Mouse (Mus musculus) lung, embryonic 15.5 days (tissue): ENCODE measurements at regions not wholly inside any gene's neighbourhood (a gene's known extent, or its start where the extent isn't known, plus 50 kb on each side); places are given as distances from the start of the nearest gene placed in this dataset.

Experiments
- ATAC-seq: fragments of 200-750 bp; cut with Nextera tagmentation; 2 replicates; pipeline ENCODE4 v1.8.0; 2017; ENCODE audit warnings: moderate number of reproducible peaks, borderline replicate concordance; ENCODE audit not compliant: low FRiP score, low TSS enrichment; ENCODE audit errors: extremely low read depth
- H3K27ac ChIP-seq: fragments of 300-500 bp; sonication (generic); 2 replicates; pipeline ENCODE4 v1.5.1; 2015; ENCODE audit warnings: moderate library complexity, mild to moderate bottlenecking, inconsistent platforms
- H3K27me3 ChIP-seq: fragments of 300-500 bp; sonication (generic); 2 replicates; pipeline ENCODE4 v1.6.1; 2015; ENCODE audit warnings: inconsistent platforms
- H3K36me3 ChIP-seq: fragments of 300-500 bp; sonication (generic); 2 replicates; pipeline ENCODE4 v1.6.1; 2015; ENCODE audit warnings: inconsistent platforms
- H3K4me1 ChIP-seq: fragments of 300-500 bp; sonication (generic); 2 replicates; pipeline ENCODE4 v1.6.1; 2015; ENCODE audit warnings: inconsistent platforms
- H3K4me2 ChIP-seq: fragments of 300-500 bp; sonication (generic); 2 replicates; pipeline ENCODE4 v1.6.1; 2015; ENCODE audit warnings: inconsistent platforms, mild to moderate bottlenecking, moderate library complexity
- H3K4me3 ChIP-seq: fragments of 300-500 bp; sonication (generic); 2 replicates; pipeline ENCODE4 v1.5.1; 2015; ENCODE audit warnings: mild to moderate bottlenecking, inconsistent platforms
- H3K9ac ChIP-seq: fragments of 300-500 bp; sonication (generic); 2 replicates; pipeline ENCODE4 v1.6.1; 2015; ENCODE audit warnings: inconsistent platforms
- H3K9me3 ChIP-seq: fragments of 300-500 bp; sonication (generic); 2 replicates; pipeline ENCODE4 v1.6.1; 2016; ENCODE audit warnings: inconsistent platforms
- WGBS: fragments of 180-500 bp; shearing (Covaris S2); methylation state at CpG from one replicate; pipeline ENCODE4 v1.1.7; 2015; 5-methylcytosine and 5-hydroxymethylcytosine counted together

GRCm38 (mm10) chr8:18175544-18176092 lies 802.4 kb downstream of the Defb40 start:
- Histone ChIP-seq H3K9ac (no peak overlapping the region), H3K9me3 (no peaks in the 10 kb centered on the region), H3K4me2 (no peak overlapping the region), H3K27ac (no peak overlapping the region), H3K27me3 (no peaks in the 10 kb centered on the region), H3K36me3 (no peaks in the 10 kb centered on the region), H3K4me1 (no peaks in the 10 kb centered on the region), H3K4me3 (no peak overlapping the region)
- ATAC-seq, result no peak
- WGBS, result 81% methylated on average over 7 of the region's 7 CpGs

- Histone ChIP-seq H3K4me3 (no peak overlapping the region), H3K27ac (no peak overlapping the region), H3K27me3 (no peaks in the 10 kb centered on the region), H3K4me2 (no peak overlapping the region), H3K4me1 (no peaks in the 10 kb centered on the region), H3K9ac (no peak overlapping the region), H3K9me3 (no peaks in the 10 kb centered on the region), H3K36me3 (no peaks in the 10 kb centered on the region)
- no peak for ATAC-seq
- WGBS, result 29% methylated on average over 6 of the region's 6 CpGs
Observed at GRCm38 (mm10) chr8:18158619-18159018, 819.4 kb downstream of the Defb40 start.

GRCm38 (mm10) chr8:18115333-18116044 lies 862.6 kb downstream of the Defb40 start:
- no peaks in the 10 kb centered on the region for H3K27me3 ChIP-seq
- no peaks in the 10 kb centered on the region for H3K4me1 ChIP-seq
- 48% methylated on average over 5 of the region's 5 CpGs for WGBS
- H3K4me3 ChIP-seq, result no peak overlapping the region
- no peaks in the 10 kb centered on the region for H3K9me3 ChIP-seq
- no peak overlapping the region for H3K9ac ChIP-seq
- no peak overlapping the region for H3K4me2 ChIP-seq
- ATAC-seq, result no peak
- no peaks in the 10 kb centered on the region for H3K36me3 ChIP-seq
- no peak overlapping the region for H3K27ac ChIP-seq

- 74% methylated on average over 5 of the region's 5 CpGs for WGBS
- Histone ChIP-seq H3K4me2 (no peak overlapping the region), H3K27me3 (no peaks in the 10 kb centered on the region), H3K9ac (no peak overlapping the region), H3K9me3 (no peaks in the 10 kb centered on the region), H3K4me3 (no peak overlapping the region), H3K4me1 (no peaks in the 10 kb centered on the region), H3K27ac (no peak overlapping the region), H3K36me3 (no peaks in the 10 kb centered on the region)
- ATAC-seq, result no peak
Observed at GRCm38 (mm10) chr8:18113262-18113661, 864.8 kb downstream of the Defb40 start.

- Histone ChIP-seq H3K36me3 (no peaks in the 10 kb centered on the region), H3K4me2 (no peak overlapping the region), H3K27ac (no peak overlapping the region), H3K9ac (no peak overlapping the region), H3K4me3 (no peak overlapping the region), H3K27me3 (no peaks in the 10 kb centered on the region), H3K4me1 (no peaks in the 10 kb centered on the region), H3K9me3 (no peaks in the 10 kb centered on the region)
- WGBS, result 64% methylated on average over 2 of the region's 2 CpGs
- ATAC-seq, result no peak
Observed at GRCm38 (mm10) chr8:18109480-18109879, 868.6 kb downstream of the Defb40 start.

GRCm38 (mm10) chr8:18106827-18107226 lies 871.2 kb downstream of the Defb40 start:
- Histone ChIP-seq H3K27me3 (no peaks in the 10 kb centered on the region), H3K4me3 (no peak overlapping the region), H3K4me1 (no peaks in the 10 kb centered on the region), H3K9ac (no peak overlapping the region), H3K9me3 (no peaks in the 10 kb centered on the region), H3K4me2 (no peak overlapping the region), H3K27ac (no peak overlapping the region), H3K36me3 (no peaks in the 10 kb centered on the region)
- ATAC-seq, result no peak
- 60% methylated on average over 2 of the region's 2 CpGs for WGBS

- Histone ChIP-seq H3K9me3 (no peaks in the 10 kb centered on the region), H3K36me3 (no peaks in the 10 kb centered on the region), H3K9ac (no peak overlapping the region), H3K27me3 (no peaks in the 10 kb centered on the region), H3K4me2 (no peak overlapping the region), H3K4me3 (no peak overlapping the region), H3K4me1 (no peaks in the 10 kb centered on the region), H3K27ac (no peak overlapping the region)
- WGBS, result 36% methylated on average over 3 of the region's 3 CpGs
- ATAC-seq, result peak; percentile 57; the same call in 1 of the 2 replicates
Observed at GRCm38 (mm10) chr8:18065456-18065855, 912.6 kb downstream of the Defb40 start.

GRCm38 (mm10) chr8:18059526-18059925 lies 918.5 kb downstream of the Defb40 start:
- no peaks in the 10 kb centered on the region for H3K36me3 ChIP-seq
- H3K4me3 ChIP-seq, result no peak overlapping the region
- no peak overlapping the region for H3K9ac ChIP-seq
- WGBS, result 76% methylated on average over 2 of the region's 2 CpGs
- no peaks in the 10 kb centered on the region for H3K9me3 ChIP-seq
- H3K27me3 ChIP-seq, result no peaks in the 10 kb centered on the region
- no peak overlapping the region for H3K27ac ChIP-seq
- no peak overlapping the region for H3K4me2 ChIP-seq
- no peaks in the 10 kb centered on the region for H3K4me1 ChIP-seq
- no peak for ATAC-seq

GRCm38 (mm10) chr8:18021196-18021595 lies 956.9 kb downstream of the Defb40 start:
- ATAC-seq, result no peak
- Histone ChIP-seq H3K4me3 (no peak overlapping the region), H3K4me1 (no peaks in the 10 kb centered on the region), H3K9me3 (no peaks in the 10 kb centered on the region), H3K4me2 (no peak overlapping the region), H3K36me3 (no peaks in the 10 kb centered on the region), H3K27me3 (no peaks in the 10 kb centered on the region), H3K9ac (no peak overlapping the region), H3K27ac (no peak overlapping the region)
- 52% methylated on average over 2 of the region's 2 CpGs for WGBS

- Histone ChIP-seq H3K36me3 (no peaks in the 10 kb centered on the region), H3K4me2 (no peak overlapping the region), H3K27ac (no peak overlapping the region), H3K9ac (no peak overlapping the region), H3K27me3 (no peaks in the 10 kb centered on the region), H3K4me3 (no peak overlapping the region), H3K4me1 (no peaks in the 10 kb centered on the region), H3K9me3 (no peaks in the 10 kb centered on the region)
- ATAC-seq, result no peak
- 73% methylated on average over 4 of the region's 4 CpGs for WGBS
Observed at GRCm38 (mm10) chr8:18007567-18007966, 970.5 kb downstream of the Defb40 start.

GRCm38 (mm10) chr8:18005660-18006059 lies 972.4 kb downstream of the Defb40 start:
- no peak for ATAC-seq
- H3K27me3 ChIP-seq, result no peaks in the 10 kb centered on the region
- H3K4me1 ChIP-seq, result no peaks in the 10 kb centered on the region
- H3K36me3 ChIP-seq, result no peaks in the 10 kb centered on the region
- no peak overlapping the region for H3K4me2 ChIP-seq
- H3K4me3 ChIP-seq, result no peak overlapping the region
- H3K9me3 ChIP-seq, result no peaks in the 10 kb centered on the region
- H3K9ac ChIP-seq, result no peak overlapping the region
- no peak overlapping the region for H3K27ac ChIP-seq
- 86% methylated on average over 2 of the region's 2 CpGs for WGBS

GRCm38 (mm10) chr8:18000750-18001149 lies 977.3 kb downstream of the Defb40 start:
- Histone ChIP-seq H3K9ac (no peak overlapping the region), H3K4me2 (no peak overlapping the region), H3K27ac (no peak overlapping the region), H3K27me3 (no peaks in the 10 kb centered on the region), H3K36me3 (no peaks in the 10 kb centered on the region), H3K4me1 (no peaks in the 10 kb centered on the region), H3K4me3 (no peak overlapping the region), H3K9me3 (no peaks in the 10 kb centered on the region)
- WGBS, result 79% methylated on average over 5 of the region's 5 CpGs
- ATAC-seq, result no peak
